Mouse (Mus musculus) frontal cortex, postnatal 14 days (tissue): ENCODE data around the gene Zgpat.

ENCODE experiments used
- DNase-seq, 2 experiments: peaks; one replicate each; pipeline ENCODE4 v3.0.0; 2022; ENCODE audit warnings: low spot score in 2 of 2

The Zgpat gene

GRCm38 (mm10) chr2:181364860-181365596 lies at the start of gene Zgpat, which contains the start of gene Arfrp1:
Zgpat (plus strand) TSS chr2:181364928.
Arfrp1 (minus strand) TSS chr2:181365404.
- DNase-seq, result peak; percentile 74 to 81

- DNase-seq, result peak; percentile 67 to 69
Measured at GRCm38 (mm10) chr2:181319248-181320102, 45.3 kb upstream of the Zgpat start, which contains the start of gene Rtel1. Rtel1 (plus strand) TSS chr2:181319739.

GRCm38 (mm10) chr2:181320103-181320499 lies 44.6 kb upstream of the Zgpat start:
- no peak for DNase-seq

GRCm38 (mm10) chr2:181322136-181322535 lies 42.6 kb upstream of the Zgpat start:
- no peak for DNase-seq

- DNase-seq, result no peak
Measured at GRCm38 (mm10) chr2:181326098-181326497, 38.6 kb upstream of the Zgpat start.

- no peak for DNase-seq
Measured at GRCm38 (mm10) chr2:181332542-181332941, 32.2 kb upstream of the Zgpat start.

- peak; percentile 38 to 66 for DNase-seq
Measured at GRCm38 (mm10) chr2:181334023-181334422, 30.7 kb upstream of the Zgpat start.

GRCm38 (mm10) chr2:181340426-181340825 lies 24.3 kb upstream of the Zgpat start:
- DNase-seq, result no peak

- DNase-seq, result no peak
Measured at GRCm38 (mm10) chr2:181342766-181343165, 22.0 kb upstream of the Zgpat start.

- DNase-seq, result no peak
Measured at GRCm38 (mm10) chr2:181356780-181357179, 7.9 kb upstream of the Zgpat start.

- no peak for DNase-seq
Measured at GRCm38 (mm10) chr2:181363946-181364345, 782 bp upstream of the Zgpat start.

GRCm38 (mm10) chr2:181364487-181364859 lies 255 bp upstream of the Zgpat start:
- DNase-seq, result no peak

GRCm38 (mm10) chr2:181365655-181366075 lies 937 bp downstream of the Zgpat start:
- DNase-seq, result no peak

GRCm38 (mm10) chr2:181370001-181370400 lies 5.3 kb downstream of the Zgpat start:
- no peak for DNase-seq

- DNase-seq, result no peak
Measured at GRCm38 (mm10) chr2:181375787-181376186, 11.1 kb downstream of the Zgpat start.

- DNase-seq, result no peak
Measured at GRCm38 (mm10) chr2:181377230-181377629, 12.5 kb downstream of the Zgpat start.

GRCm38 (mm10) chr2:181378701-181379100 lies 14.0 kb downstream of the Zgpat start:
- no peak for DNase-seq

GRCm38 (mm10) chr2:181379778-181380177 lies 15.1 kb downstream of the Zgpat start, which contains the start of gene Lime1:
Lime1 (plus strand) TSS chr2:181380078.
- DNase-seq, result no peak

- no peak for DNase-seq
Measured at GRCm38 (mm10) chr2:181380251-181380650, 15.5 kb downstream of the Zgpat start.

- DNase-seq, result no peak
Measured at GRCm38 (mm10) chr2:181381107-181381506, 16.4 kb downstream of the Zgpat start.

GRCm38 (mm10) chr2:181381631-181382306 lies 17.0 kb downstream of the Zgpat start:
- no peak for DNase-seq

- no peak for DNase-seq
Measured at GRCm38 (mm10) chr2:181384463-181384862, 19.7 kb downstream of the Zgpat start.
